Mouse (Mus musculus): ENCODE measurements around the gene Tmem41b. TPM values are rescaled to one million over a fixed set of nuclear protein-coding genes. Genes with fewer than 3 reads are reported as not detected.

The Tmem41b gene
- total RNA-seq, 2 experiments from 2014 or later: 42.9 to 47.7 TPM

DNA sequence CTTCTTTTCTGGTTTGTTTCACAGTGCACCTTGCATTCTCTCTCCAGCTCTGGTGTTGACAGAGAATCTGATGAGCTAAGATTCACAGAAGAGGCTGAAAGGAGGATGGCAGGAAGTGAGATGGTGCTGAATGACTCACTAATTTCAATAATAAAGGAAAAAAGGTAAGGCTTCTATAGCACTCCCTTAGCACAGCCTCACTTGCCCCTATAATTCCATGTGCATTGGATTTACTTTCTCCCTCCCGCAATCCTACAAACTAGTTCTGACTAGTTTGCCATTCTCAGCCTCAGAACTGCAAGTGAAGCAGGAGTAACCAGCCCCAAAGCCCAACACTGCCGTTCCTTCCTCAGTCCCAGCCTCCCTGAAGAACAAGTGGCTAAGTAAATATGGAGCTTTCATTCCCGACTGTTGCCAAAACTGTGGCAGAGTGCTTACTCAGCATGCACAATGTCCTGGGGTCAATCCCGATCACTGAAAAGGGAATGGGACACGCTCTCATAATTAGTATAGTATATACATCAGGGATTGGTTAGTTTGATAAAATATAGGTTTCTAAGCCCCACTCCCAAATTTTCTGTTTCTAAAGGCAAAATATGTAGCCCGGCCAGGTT lies 42.2 kb downstream of the Tmem41b start:
- ATAC-seq (replicated peaks; ENCODE audit: low FRiP score, low TSS enrichment, poor library complexity, severe bottlenecking): no peak

DNA sequence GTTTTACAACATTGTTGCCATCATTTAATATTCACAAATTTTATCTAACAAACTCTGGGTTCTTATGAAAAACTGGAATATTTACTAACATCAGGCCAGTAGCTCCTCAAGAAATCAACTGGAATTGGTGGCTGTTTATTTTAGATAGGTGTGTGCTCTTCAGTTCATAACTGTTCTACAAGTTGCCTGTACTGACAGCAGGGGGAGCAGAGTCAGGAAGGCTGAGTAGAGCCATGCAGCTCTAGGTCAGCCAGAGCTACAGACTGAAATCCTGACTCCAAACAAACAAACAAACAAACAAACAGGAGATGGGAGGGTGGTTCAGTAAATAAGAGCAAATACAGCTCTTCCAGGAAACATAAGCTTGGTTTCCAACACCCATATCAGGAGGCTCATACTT lies 57.1 kb downstream of the Tmem41b start:
- 0 out of 2 replicates have a peak, but pooled peaks have one; percentile 50 for ATAC-seq (replicated peaks; ENCODE audit: low FRiP score, low TSS enrichment, poor library complexity, severe bottlenecking)

DNA sequence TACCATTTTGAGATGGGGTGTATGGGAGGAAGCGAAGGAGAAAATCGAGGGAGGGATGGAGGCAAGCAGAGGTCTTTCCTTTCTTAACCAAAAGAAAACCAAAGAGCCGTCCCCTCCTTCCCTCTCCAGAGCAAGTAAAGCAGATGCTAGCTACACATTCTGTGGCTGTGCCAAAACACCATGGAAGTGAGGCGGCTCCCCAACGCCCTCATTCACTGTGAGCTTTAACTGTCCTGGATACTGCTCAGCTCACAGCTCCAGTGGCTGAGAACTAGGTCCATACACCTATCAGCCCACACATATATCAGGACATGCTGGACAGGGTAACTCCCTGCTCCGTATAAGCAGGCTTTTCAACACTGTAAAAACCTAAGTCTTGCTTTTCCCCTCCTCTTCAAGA lies 58.4 kb downstream of the Tmem41b start:
- no peak for ATAC-seq (replicated peaks; ENCODE audit: low FRiP score, low TSS enrichment, poor library complexity, severe bottlenecking)

DNA sequence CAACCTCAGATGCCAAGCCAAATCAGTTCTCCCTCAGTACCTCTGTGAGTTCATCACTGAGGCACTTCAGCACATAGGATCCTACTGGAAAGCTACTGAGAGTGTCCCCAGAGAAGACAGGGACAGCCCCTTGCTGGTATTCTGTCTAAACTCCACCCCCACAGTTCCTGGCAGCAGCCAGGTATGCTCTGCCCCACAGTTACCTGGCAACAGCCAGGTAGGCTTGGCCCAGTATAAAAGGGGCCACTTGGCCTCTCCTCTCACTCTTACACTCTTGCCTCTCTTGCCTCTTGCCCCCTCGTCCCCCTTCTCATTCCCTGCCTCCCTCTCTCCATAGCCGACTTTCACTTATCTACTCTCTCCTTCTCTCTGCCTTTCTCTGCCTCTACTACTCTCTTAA lies 61.8 kb downstream of the Tmem41b start:
- no peak for ATAC-seq (replicated peaks; ENCODE audit: low FRiP score, low TSS enrichment, poor library complexity, severe bottlenecking)

DNA sequence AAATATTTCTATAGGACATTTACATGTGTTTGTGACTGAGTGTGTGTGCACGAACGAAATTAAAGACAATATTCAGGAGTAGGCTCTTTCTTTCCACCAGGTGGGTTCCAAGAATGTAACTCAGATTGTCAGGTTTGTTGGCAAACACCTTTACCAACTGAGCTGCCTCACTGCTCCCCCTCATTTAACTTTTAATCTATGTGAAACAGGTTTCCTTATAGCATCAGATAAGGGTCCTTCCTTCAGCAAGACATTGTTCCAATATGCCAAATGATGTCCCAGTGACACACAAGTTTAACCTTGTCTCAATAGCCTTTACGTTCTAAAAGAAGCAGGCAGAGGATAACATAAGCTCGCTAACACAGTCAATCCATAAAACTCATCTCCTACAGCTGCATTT lies 63.8 kb downstream of the Tmem41b start:
- ATAC-seq (replicated peaks; ENCODE audit: low FRiP score, low TSS enrichment, poor library complexity, severe bottlenecking): no peak

Other genes starting within 250 kb of the Tmem41b start
- 24.3 and 26.4 TPM in 2 replicates for gene Tmem9b, start 234.1 kb downstream of the Tmem41b start, total RNA-seq (2014; fragmentation: Nextera tagmentation)
- 16.2 and 24.6 TPM in 2 replicates for gene Tmem9b, start 234.1 kb downstream of the Tmem41b start, total RNA-seq (2017)
- not detected in 2 replicates for gene Nrip3, start 204.9 kb downstream of the Tmem41b start, total RNA-seq (2014; fragmentation: Nextera tagmentation)
- gene Nrip3, start 204.9 kb downstream of the Tmem41b start, total RNA-seq (2017): not detected in 2 replicates
- not detected in 2 replicates for gene Scube2, start 121.2 kb downstream of the Tmem41b start, total RNA-seq (2014; fragmentation: Nextera tagmentation)
- gene Scube2, start 121.2 kb downstream of the Tmem41b start, total RNA-seq (2017): not detected in 2 replicates
- 46.2 and 48.5 TPM in 2 replicates for gene Dennd5a, start 26.5 kb downstream of the Tmem41b start, total RNA-seq (2014; fragmentation: Nextera tagmentation)
- gene Dennd5a, start 26.5 kb downstream of the Tmem41b start, total RNA-seq (2017): 41.6 and 54.4 TPM in 2 replicates
- 96.2 and 126 TPM in 2 replicates for gene Ipo7, start 31.3 kb upstream of the Tmem41b start, total RNA-seq (2014; fragmentation: Nextera tagmentation)
- 252 and 297 TPM in 2 replicates for gene Ipo7, start 31.3 kb upstream of the Tmem41b start, total RNA-seq (2017)
- 18.8 and 25.7 TPM in 2 replicates for gene Zfp143, start 74.3 kb upstream of the Tmem41b start, total RNA-seq (2014; fragmentation: Nextera tagmentation)
- 30.1 and 47.0 TPM in 2 replicates for gene Zfp143, start 74.3 kb upstream of the Tmem41b start, total RNA-seq (2017)
- 42.8 and 48.8 TPM in 2 replicates for gene Wee1, start 135.1 kb upstream of the Tmem41b start, total RNA-seq (2014; fragmentation: Nextera tagmentation)
- gene Wee1, start 135.1 kb upstream of the Tmem41b start, total RNA-seq (2017): 27.0 and 27.8 TPM in 2 replicates
- 18.6 and 21.5 TPM in 2 replicates for gene Swap70, start 234.8 kb upstream of the Tmem41b start, total RNA-seq (2014; fragmentation: Nextera tagmentation)
- gene Swap70, start 234.8 kb upstream of the Tmem41b start, total RNA-seq (2017): 38.6 and 41.5 TPM in 2 replicates